Mouse (Mus musculus): ENCODE results near the gene Pop7. TPM values are rescaled to one million over a fixed set of nuclear protein-coding genes. Genes with fewer than 3 reads are reported as not detected.

Pop7 gene
- total RNA-seq, 2 experiments from 2014 or later, result 33.7 to 37.6 TPM

DNA sequence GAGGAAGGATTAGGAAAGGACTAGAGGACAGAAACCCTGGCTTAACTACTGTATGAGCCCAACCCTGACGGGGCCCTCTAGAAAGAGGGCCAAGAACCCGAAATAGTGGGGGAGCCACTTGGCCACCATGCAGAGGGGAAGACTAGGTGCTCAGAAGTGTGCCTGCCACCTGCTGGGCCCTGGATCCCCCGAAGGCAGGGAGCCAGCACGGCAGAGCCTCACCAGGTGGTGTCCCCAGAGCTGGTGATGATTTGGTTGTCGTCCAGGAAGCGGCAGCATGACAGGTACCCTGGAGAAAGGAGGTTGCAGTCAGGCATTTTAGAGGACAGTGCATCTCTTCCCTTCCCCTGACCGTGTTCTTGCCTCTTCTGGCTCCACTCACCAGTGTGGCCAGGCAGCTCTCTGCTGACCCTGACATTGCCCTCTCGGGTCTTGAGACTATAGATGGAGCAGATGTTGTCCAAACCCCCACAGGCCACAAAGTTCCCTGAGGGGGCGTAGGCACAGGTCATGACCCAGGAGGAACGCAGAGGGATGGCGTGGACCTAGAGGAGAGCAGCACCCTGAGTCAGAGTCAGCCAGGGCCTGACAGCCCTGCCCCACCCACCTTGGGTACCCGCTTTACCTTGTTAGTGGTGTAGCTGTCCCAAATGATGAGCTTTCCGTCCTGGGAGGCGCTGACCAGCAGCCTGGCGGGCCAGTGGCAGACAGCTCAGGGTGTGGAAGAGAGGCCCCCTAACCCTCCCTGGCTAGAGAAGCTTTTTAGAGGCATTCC is 27.1 kb upstream of the Pop7 start:
- intact Hi-C loops (cut with DNase I), result no loop called here
- DNase-seq, result no peak

DNA sequence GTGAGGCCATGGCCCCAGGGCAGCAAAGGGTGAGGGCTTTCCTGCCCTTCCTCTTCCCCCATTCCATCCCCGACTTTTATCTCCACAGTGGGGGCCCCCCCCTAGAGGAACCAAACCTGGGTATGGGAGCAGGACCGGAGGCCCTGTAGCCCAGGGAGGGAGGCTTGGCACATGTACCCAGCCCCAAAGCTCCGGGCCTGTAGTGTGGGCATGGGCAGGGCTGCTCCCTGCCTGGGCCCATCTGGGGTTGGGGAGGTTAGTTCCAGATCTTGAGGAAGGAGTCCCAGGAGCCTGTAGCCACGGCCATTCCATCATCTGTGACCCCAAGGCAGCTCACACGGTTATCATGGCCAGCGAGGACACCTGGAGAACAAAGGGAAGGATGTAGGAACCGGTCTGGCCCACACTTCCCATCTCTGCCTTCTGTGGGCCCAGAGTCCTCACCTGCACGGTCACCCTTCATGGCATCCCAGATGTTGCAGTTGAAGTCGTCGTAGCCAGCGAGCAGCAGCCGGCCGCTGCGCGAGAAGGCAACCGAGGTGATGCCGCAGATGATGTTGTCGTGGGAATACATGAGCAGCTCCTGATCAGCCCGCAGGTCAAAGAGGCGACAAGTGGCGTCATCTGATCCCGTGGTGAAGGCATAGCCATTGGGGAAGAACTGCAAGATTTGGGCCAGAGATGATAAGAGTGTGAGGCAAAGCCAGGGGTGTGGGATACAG is 26.1 kb upstream of the Pop7 start:
- no peak for DNase-seq
- intact Hi-C loops (cut with DNase I), result no loop called here

DNA sequence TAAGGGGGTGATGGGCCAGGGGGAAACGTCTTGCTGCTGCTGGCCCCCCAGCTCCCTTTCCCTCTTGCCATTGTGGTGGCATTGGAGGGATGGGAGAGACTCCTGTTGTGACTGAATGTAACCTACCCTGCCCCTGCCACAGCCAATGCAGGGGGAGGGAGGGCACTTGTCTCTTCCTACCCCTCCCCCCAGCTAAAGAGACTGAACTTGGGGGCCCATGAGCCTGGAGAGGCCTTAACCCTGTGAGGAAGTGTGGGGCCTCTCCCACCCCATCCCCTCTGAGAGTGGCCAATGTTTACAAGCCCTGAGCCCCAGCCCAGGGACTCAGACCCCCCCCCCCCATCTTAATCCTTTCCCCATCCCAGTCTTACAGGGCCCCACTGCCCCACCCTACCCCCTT is 25.1 kb upstream of the Pop7 start:
- no peak for DNase-seq
- intact Hi-C loops (cut with DNase I), result no loop called here

DNA sequence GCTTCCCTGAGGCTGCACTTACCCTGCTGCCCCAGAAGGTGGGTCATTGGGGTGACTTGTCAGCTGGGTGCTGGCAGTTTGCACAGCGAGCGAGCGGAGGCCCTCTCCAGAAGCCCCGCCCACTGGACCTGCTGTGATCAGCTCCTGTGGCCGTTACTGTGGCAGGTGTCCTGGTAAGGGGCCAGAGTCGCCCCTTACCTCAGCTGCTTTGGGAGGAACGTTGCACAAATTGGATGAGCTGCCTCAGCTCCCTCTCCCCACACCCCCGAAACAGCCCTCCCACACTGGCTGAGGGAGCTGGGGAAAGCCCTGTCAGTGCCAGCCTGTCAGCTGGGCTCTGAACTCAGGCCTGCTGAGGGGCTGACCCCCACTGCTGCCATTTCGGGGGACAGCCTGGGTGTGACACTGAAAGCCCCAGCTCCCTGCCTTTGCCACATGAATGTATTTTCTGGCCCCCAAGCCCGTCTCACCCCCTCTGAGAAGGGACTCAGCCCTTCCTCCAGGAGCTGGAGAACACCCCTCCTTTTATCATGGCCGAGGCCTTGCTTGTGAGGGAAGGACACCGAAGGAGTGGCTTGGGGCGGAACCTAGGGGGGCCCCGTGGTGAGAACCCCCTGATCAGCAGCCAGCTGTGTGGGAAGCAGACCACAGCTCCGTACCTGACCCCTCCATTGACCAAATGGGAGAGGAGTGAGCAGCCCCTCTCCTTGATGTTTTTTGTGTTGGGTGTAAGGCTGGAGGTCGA is 24.0 kb upstream of the Pop7 start:
- peak; percentile 79 for DNase-seq
- intact Hi-C loops (cut with DNase I), result no loop called here

DNA sequence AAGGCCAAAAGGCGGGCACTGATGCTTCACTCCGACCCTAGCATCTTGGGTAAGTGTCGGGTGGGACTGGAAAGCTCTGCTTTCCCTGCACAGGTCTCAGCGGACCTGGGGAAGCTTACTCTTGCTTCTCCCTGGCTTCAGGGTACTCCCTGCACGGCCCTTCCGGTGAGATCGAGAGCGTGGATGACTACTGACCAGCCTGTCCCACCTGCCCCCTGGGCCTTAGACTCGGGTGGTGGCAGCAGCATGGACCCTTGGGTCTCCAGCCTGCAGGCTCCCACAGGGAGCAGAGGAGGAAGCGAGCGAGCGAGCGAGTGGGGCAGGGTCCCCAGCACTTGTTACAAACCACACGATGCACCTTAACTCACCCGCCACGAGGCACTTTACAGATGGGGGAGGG is 23.2 kb upstream of the Pop7 start:
- intact Hi-C loops (cut with DNase I), result no loop called here
- no peak for DNase-seq

DNA sequence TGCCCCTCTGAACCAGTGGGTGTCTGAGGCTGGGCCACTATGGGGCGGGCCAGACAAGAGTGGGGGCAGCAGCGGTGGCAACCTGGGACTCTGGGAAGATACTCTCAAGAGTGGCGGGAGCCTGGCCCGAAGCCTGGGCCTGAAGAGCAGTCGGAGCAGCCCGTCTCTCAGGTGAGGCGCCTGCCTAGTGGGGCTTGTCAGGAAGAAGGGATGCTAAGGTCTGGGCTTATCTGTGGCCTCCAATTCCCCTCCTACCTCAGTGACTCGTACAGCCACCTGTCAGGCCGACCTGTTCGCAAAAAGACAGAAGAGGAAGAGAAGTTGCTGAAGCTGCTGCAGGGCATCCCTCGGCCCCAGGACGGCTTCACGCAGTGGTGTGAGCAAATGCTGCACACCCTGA is 22.4 kb upstream of the Pop7 start:
- intact Hi-C loops (cut with DNase I), result no loop called here
- DNase-seq, result no peak

DNA sequence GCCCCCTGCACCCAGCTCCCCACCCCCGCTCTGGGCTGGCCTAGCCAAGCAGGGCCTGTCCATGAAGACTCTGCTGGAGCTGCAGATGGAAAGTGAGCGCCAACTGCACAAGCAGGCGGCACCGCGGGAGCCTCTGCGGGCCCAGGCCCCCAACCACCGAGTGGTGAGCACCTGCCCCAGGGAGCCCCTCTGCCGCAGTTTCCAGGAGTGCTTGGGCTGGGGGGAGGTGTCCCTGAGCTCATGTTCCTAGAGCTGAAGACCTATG is 21.9 kb upstream of the Pop7 start:
- no peak for DNase-seq
- intact Hi-C loops (cut with DNase I), result no loop called here

DNA sequence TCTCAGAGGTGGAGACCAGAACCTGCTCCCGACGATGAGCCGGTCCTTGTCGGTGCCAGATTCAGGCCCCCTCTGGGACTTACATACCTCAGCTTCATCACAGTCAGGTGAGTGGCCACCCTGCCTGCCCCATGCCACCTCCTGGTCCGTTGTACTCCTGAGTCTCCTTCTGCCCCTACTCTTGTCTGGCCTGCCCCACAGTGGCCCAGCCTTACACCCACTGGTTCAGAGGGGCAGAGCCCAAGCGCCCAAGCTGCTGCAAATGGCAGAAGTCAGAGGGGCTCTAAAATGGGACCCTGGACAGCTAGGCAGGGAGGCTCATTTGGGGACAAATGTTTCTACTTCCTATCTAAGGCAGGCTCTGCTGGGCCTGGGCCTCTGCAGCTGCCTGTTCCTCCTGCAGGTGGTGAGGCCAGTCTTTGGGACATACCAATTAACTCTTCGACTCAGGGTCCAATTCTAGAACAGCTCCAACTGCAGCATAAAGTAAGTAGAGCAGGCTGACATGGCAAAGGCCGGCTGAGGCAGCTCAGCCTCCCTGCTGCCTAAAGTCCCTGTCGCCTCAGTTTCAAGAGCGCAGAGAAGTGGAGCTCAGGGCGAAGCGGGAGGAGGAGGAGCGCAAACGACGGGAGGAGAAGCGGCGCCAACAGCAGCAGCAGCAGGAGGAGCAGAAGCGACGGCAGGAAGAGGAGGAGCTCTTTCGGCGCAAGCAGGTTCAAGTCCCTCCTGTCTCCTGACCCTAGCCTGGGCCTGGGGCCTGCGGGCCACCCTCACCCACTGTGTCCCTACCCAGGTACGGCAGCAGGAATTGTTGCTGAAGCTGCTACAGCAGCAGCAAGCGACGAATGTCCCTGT is 21.3 kb upstream of the Pop7 start:
- intact Hi-C loops (cut with DNase I), result no loop called here
- DNase-seq, result no peak

DNA sequence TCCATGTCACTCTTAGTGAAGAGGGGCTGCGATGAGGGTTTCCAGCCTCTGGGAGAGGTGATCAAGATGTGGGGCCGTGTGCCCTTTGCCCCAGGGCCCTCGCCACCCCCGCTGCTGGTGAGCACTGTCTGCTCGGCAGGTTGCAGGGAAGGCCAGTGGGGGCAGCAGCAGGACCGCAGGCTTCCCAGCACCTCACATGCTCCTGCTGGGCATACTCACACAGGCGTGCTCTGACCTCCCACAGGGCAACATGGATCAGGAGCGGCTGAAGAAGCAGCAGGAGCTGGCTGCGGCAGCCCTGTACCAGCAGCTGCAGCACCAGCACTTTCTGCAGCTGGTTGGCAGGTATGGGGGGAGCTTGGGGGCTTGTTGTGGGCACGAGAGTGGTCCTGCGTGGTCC is 20.4 kb upstream of the Pop7 start:
- intact Hi-C loops (cut with DNase I), result no loop called here
- DNase-seq, result no peak

DNA sequence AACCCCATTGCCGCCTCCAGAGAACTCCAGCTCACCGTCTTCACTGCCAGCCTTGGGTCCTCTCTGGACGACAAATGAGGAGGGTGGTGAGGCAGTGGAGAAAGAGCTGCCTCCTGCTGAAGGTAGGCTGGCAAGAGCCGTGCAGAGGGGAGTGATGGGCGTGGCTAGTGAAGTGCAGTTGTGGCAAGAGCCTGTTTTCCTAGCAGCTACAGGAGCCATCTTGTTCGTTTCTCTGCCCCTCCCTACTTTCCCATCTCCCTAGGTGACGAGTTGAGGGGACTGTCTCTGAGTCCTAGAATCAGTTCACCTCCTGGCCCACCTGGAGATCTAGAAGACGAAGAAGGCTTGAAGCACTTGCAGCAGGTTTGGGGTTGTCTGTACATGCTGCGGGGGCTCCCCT is 19.5 kb upstream of the Pop7 start:
- no peak for DNase-seq
- intact Hi-C loops (cut with DNase I), result no loop called here

DNA sequence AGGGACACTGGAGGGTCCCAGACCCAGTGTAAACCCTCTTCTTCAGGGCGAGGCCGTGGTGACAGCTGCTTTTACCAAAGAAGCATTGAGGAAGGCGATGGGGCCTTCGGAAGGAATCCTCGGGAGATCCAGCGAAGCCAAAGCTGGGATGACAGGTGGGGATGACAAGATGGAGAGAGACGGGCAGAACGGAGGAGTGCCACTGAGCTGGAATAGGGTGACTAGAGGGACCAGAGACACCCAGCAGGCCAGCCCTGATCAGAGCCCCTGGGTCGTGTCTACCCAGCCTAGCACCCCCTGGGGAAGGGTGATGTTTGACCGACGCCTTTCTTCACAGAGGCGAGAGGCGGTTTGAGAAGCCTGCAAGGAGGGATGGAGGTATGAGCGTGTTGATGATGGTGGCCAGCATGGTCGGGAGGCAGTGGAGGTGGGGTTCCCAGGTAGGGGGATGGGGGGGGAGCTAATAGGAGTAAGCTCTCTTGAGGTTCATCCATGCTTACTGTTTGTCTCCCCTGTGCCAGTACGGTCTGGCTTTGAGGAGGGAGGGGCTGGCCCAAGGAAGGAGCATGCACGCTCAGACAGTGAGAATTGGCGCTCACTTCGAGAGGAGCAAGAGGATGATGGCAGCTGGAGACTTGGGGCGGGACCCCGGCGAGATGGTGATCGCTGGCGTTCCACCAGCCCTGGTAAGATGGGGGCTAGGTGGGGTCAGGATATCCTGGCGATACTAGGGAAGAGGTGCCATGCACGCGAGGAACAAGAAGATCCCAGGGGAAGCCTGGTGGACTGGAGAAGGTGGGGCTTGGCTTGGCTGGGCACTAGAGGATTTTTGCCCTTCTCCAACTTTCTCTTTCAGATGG is 17.6 kb upstream of the Pop7 start:
- no peak for DNase-seq
- intact Hi-C loops (cut with DNase I), result no loop called here

DNA sequence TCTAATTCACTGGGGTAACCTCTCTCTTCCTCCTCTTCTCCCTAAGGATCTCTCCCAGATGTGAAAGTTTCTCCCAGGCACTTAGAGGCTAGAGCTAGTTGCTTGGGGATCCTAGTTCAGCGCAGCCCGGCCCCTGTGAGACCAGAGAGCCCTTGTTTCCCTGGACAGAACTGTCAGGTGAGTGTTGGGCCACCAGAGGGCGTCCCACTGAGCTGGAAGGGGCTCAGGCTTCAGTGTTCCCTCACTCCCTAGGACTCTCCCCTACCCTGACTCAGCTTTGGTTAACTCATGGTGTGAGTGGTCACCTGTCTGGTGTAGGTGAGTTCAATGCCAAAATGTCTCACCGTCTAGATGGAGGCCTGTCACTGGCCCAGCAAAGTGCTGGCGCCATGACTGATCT is 16.1 kb upstream of the Pop7 start, which contains the start of gene Gigyf1:
Gene Gigyf1 (plus strand): TSS at position 113 of the 400 bp plus-strand sequence.
- DNase-seq, result no peak
- intact Hi-C loops (cut with DNase I), result no loop called here

DNA sequence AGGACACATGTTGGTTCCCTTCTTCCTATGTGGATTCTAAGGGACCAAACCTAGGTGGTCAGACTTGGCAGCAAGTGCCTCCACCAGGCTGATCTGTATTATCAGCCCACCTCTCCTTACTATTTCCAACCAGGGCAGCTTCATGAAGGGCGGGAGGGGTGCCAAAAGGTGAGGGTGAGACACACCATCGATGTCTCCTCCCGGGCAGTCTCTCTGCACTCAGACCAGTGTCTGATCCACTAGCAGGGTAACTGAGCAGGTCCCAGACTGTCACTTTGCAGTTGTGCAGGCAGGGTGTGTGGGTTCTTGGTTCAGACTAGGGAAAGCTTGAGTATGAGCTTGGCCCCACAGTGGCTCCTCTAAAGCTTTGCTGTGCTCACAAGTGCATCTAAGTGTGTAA is 12.5 kb upstream of the Pop7 start:
- intact Hi-C loops (cut with DNase I), result no loop called here
- DNase-seq, result no peak

DNA sequence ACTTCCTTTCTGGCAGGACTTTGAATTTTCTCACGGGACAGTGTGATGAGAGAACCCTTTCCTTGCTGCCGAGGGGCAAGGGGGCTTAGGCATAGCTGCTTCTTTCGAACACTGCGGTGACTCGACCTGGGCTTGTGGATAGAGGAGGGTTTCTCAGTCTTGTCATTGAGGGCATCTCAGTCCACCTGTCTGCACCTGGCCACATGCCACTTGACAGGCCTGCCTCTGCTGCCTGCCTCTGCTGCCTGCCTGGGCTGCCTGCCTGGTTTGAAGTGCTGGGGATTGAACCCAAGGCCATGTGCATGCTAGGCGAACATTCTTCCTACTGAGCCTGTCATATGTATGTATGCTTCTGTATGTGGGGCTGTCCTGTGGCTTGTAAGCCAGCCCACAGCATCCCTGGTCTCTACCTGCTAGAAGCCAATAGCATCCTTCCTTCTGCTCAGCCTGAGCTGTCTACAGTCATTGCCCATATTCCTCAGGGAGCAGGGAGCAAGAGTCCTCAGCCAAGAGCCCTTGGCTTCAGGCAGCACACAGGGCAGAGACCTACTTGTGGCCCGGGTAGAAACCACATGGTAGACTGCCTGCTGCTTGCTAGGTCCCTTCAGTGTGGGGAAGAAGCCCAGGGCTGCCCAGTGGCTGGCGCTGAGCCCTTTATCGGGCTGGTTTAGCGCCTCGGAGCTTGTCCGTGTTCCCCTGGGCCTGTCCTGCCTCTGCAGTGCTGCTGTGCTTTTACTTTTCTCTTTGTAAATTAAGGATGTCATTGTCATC is 11.8 kb upstream of the Pop7 start:
- intact Hi-C loops (cut with DNase I), result no loop called here
- DNase-seq, result no peak

DNA sequence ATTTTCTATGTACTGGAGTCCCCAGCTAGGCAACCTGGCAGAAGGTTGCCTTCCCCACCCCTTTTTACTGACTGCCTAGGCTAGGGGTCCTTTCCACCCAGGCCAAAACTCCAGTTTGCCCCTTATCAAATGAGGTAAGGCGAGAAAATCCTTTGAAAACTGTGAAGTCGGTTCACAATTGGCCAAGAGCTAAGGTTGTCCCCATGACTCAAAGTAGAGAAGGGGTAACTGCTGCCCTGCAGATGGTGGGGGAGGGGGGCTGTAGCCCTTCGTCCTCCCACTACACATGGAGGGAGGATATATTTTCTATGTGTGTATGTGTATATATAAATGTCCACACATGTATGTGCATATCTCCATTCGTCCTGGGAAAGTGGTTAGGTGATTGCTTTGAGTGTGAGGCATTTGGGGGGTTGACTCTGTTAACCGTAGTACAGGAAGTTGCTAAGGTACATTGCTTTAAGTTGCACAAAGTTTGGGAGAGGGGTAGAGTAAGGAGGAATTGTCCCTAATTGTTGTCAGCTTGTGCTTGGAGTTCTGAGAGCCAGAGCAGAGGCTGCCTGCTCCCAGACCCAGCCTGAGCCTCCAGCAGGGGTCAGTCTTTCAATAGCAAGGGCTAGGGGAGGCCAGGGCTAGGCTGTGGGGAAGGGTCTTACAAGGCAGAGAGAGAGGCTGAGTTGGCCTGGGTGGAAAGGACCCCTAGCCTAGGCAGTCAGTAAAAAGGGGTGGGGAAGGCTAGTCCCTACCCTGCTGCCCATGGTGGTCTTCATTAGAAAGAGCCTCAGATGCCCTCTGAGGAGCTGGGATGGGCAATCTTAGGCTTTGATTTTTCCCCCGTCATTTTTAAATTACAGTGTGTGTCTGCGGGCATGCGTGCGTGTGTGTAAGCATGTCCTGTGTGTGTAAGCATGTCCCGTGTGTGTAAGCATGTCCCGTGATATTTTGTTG is 10.8 kb upstream of the Pop7 start:
- peak; percentile 64 for DNase-seq
- intact Hi-C loops (cut with DNase I), result no loop called here

DNA sequence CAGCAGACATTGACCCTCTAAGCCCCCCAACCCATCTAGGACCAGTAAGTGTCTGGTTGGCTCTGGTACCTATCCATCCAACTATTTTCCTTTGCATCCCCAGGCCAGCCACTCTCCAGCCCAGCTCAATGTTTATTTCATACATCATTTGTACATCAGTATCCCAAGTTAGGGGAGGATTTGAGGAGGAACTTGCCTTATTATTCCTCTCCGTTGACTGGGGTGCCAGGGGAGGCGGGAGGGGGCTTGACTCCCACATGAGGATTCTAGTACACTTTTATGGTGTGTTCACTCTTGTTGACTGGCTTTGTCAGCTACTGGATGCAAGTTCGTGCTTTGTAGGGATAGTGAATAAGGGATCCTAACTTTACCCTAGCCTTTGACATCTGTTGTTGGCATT is 9.4 kb upstream of the Pop7 start:
- no peak for DNase-seq
- intact Hi-C loops (cut with DNase I), result no loop called here

DNA sequence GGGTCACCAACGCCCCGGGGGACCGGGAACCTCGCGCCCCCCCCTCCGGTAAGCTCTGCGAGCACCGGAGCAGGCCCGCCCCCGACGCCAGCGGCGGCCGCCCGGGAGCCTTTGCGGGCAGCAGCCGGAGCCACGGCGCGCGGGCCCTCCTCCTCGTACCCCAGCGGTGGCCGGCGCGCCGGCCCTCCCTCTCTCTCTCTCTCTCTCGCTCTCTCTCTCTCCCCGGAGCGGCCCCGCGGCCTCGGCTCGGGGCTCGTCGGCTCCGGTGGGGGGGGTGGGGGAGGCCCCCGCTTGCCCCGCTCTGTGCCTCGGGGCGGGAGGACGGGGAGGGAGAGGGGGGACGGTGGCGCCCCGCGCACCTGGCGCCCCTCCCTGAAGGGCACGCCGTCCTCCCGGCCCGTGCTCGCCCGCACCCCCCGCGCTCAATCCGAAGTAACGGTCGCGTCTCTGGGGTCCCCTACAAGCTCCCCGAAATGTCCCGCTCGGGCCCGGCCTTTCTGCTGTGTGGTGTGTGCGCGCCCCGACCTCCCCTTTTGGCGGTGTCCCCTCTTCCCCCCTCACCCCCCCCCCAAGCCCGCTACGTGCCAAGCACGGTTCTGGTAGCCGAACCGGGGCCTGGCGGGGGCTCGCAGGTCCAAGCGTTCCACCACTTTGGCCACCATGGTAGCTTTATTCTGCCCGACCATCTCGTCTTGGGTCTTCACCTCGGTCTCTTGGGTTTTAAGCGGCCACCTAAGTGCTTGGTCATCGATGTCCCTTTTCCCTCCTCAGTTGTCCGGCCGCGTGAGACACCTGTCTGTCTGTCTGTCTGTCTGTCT is 8.5 kb upstream of the Pop7 start:
- no peak for DNase-seq
- intact Hi-C loops (cut with DNase I), result no loop called here

Data from left cerebral cortex, postnatal 4 days (tissue).